Mouse (Mus musculus): ENCODE results near the gene Rreb1. TPM values are rescaled to one million over a fixed set of nuclear protein-coding genes. Genes with fewer than 3 reads are reported as not detected.

Gene Rreb1
- polyA plus RNA-seq, 1 experiment, result 6.0 TPM

DNA sequence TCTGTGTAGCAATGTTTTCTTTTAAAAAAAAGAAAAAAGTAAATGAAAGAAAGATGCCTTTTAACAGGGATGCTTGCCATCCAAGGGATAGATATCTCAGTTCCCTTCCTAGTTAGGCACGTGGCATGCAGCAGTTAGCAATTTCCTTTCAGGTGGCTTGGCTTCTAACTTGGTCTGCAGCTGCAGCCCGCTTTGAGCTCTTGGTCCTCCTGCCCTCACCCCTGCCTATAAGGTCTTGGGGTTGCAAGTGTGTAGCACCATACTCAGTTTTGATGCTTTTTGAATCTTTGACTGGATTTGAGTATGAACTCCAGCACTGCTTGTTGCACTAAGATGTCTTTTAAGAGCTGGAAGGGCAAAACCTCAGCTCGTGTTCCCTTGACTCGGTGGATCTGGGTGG lies 144.9 kb downstream of the Rreb1 start:
- Histone ChIP-seq H3K79me2 (ENCODE audit: control insufficient read depth, insufficient read depth) (no peaks in the 10 kb centered on the region), H3K36me3 (ENCODE audit: control insufficient read depth, insufficient read depth) (peaks cover 41% of the 10 kb centered on the region), H3K4me3 (ENCODE audit: insufficient read depth, poor library complexity, severe bottlenecking) (no peak overlapping the region), H3ac (ENCODE audit: control insufficient read depth, insufficient read length, low read depth) (no peak overlapping the region), H3K27me3 (ENCODE audit: control insufficient read depth, insufficient read depth, insufficient read length) (no peaks in the 10 kb centered on the region), H3K79me3 (ENCODE audit: low read depth) (no peaks in the 10 kb centered on the region)
- TF ChIP-seq FOSL1 (IDR thresholded peaks at IDR 0.05; ENCODE audit: insufficient read depth, low read length, poor library complexity, severe bottlenecking) (no peak), CTCF (IDR thresholded peaks at IDR 0.05; ENCODE audit: control insufficient read depth, insufficient read depth, insufficient read length) (no peak), MYOD1 (IDR thresholded peaks at IDR 0.05; ENCODE audit: control insufficient read depth, insufficient read length, low read depth) (no peak), CEBPB (IDR thresholded peaks at IDR 0.05; ENCODE audit: low read depth) (no peak), USF1 (IDR thresholded peaks at IDR 0.05; ENCODE audit: low read depth) (no peak), MYOG (IDR thresholded peaks at IDR 0.05; ENCODE audit: control insufficient read depth, extremely low read depth, insufficient read length) (no peak), MAX (IDR thresholded peaks at IDR 0.05) (no peak)

DNA sequence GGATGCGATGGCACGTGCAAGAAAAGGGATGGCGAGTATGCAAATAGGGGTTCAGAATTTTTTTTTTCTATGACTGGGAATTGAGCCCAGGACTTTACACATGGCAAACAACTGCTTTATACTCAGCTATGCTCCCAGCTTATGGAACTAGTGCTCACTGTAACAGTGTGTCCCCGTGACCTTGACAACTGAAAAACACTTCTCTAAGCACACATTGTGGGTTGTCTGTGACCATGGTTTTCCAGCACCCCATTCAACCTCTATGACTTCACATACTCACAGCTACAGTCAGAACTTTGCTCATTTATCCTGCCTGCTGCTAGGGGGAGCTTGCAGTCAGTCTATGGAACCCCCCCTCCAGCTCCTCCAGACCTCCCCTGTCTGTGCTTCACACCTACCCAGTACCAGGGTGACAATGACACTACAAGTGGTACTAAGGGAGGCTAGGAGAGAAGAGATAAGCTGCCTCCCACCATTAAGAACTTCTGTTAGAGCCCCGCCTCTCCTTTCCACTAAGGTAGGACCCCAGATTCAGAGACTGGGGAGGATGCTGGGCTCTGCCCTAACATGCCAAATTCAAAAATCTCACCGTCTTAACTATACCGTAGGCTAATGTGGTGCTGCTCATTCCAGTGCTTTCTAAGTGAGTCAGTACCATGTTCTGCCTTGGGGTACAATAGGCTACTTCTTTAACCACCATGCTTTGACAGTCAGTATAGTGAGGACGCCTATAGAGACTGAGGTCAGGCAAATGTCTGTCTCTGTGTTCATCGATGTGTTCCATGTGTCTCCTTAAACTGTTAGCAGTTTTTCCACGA lies 145.7 kb downstream of the Rreb1 start:
- no peak overlapping the region for H3K4me3 ChIP-seq (ENCODE audit: insufficient read depth, poor library complexity, severe bottlenecking)
- no peaks in the 10 kb centered on the region for H3K79me2 ChIP-seq (ENCODE audit: control insufficient read depth, insufficient read depth)
- TF ChIP-seq FOSL1 (IDR thresholded peaks at IDR 0.05; ENCODE audit: insufficient read depth, low read length, poor library complexity, severe bottlenecking), result no peak
- no peak for TF ChIP-seq USF1 (IDR thresholded peaks at IDR 0.05; ENCODE audit: low read depth)
- no peak for TF ChIP-seq MAX (IDR thresholded peaks at IDR 0.05)
- no peak overlapping the region for H3ac ChIP-seq (ENCODE audit: control insufficient read depth, insufficient read length, low read depth)
- peaks cover 43% of the 10 kb centered on the region for H3K36me3 ChIP-seq (ENCODE audit: control insufficient read depth, insufficient read depth)
- H3K79me3 ChIP-seq (ENCODE audit: low read depth), result no peaks in the 10 kb centered on the region
- no peaks in the 10 kb centered on the region for H3K27me3 ChIP-seq (ENCODE audit: control insufficient read depth, insufficient read depth, insufficient read length)

GRCm38 (mm10) chr13:37924461-37924948 lies 146.3 kb downstream of the Rreb1 start:
- TF ChIP-seq MAX (IDR thresholded peaks at IDR 0.05) (no peak), CEBPB (IDR thresholded peaks at IDR 0.05; ENCODE audit: low read depth) (no peak), MYOD1 (IDR thresholded peaks at IDR 0.05; ENCODE audit: control insufficient read depth, insufficient read length, low read depth) (no peak)
- Histone ChIP-seq H3K4me3 (ENCODE audit: insufficient read depth, poor library complexity, severe bottlenecking) (no peak overlapping the region), H3ac (ENCODE audit: control insufficient read depth, insufficient read length, low read depth) (no peak overlapping the region), H3K36me3 (ENCODE audit: control insufficient read depth, insufficient read depth) (peaks cover 46% of the 10 kb centered on the region), H3K27me3 (ENCODE audit: control insufficient read depth, insufficient read depth, insufficient read length) (no peaks in the 10 kb centered on the region), H3K79me3 (ENCODE audit: low read depth) (no peaks in the 10 kb centered on the region), H3K79me2 (ENCODE audit: control insufficient read depth, insufficient read depth) (no peaks in the 10 kb centered on the region)

DNA sequence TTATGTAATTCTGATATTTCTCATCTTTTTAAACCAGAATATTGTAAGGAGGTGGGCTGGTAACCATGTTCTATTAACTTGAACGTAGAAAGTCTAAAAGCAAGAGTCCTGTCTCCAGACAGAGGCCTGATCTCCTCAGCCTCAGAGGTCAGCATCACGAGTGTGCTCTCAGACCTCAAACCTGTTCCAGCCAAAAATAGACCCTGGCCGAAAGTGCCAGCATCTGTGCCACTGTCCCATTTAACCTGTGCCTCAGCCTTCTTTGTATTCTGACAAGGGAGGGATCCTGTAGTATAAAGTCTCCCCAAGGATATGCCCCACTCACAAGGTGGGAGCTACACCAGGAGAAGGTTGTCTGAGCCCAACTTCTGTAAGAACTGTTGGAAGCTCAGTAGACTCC lies 148.2 kb downstream of the Rreb1 start:
- peaks cover 55% of the 10 kb centered on the region for H3K36me3 ChIP-seq (ENCODE audit: control insufficient read depth, insufficient read depth)

GRCm38 (mm10) chr13:37929532-37929931 lies 151.3 kb downstream of the Rreb1 start:
- Histone ChIP-seq H3K36me3 (ENCODE audit: control insufficient read depth, insufficient read depth) (peaks cover 62% of the 10 kb centered on the region), H3K4me3 (ENCODE audit: insufficient read depth, poor library complexity, severe bottlenecking) (no peak overlapping the region), H3K79me3 (ENCODE audit: low read depth) (no peaks in the 10 kb centered on the region), H3K27me3 (ENCODE audit: control insufficient read depth, insufficient read depth, insufficient read length) (no peaks in the 10 kb centered on the region), H3K79me2 (ENCODE audit: control insufficient read depth, insufficient read depth) (no peaks in the 10 kb centered on the region), H3ac (ENCODE audit: control insufficient read depth, insufficient read length, low read depth) (no peak overlapping the region)
- TF ChIP-seq USF1 (IDR thresholded peaks at IDR 0.05; ENCODE audit: low read depth) (no peak), CEBPB (IDR thresholded peaks at IDR 0.05; ENCODE audit: low read depth) (no peak), MYOD1 (IDR thresholded peaks at IDR 0.05; ENCODE audit: control insufficient read depth, insufficient read length, low read depth) (no peak), MAX (IDR thresholded peaks at IDR 0.05) (no peak), CTCF (IDR thresholded peaks at IDR 0.05; ENCODE audit: control insufficient read depth, insufficient read depth, insufficient read length) (no peak), FOSL1 (IDR thresholded peaks at IDR 0.05; ENCODE audit: insufficient read depth, low read length, poor library complexity, severe bottlenecking) (no peak), MYOG (IDR thresholded peaks at IDR 0.05; ENCODE audit: control insufficient read depth, extremely low read depth, insufficient read length) (no peak)

More for the DNA sequence above, 148.2 kb downstream of the Rreb1 start:
- H3ac ChIP-seq (ENCODE audit: control insufficient read depth, insufficient read length, low read depth), result no peak overlapping the region
- no peaks in the 10 kb centered on the region for H3K79me3 ChIP-seq (ENCODE audit: low read depth)
- no peaks in the 10 kb centered on the region for H3K79me2 ChIP-seq (ENCODE audit: control insufficient read depth, insufficient read depth)
- no peak for TF ChIP-seq MAX (IDR thresholded peaks at IDR 0.05)
- no peak for TF ChIP-seq MYOD1 (IDR thresholded peaks at IDR 0.05; ENCODE audit: control insufficient read depth, insufficient read length, low read depth)
- TF ChIP-seq CTCF (IDR thresholded peaks at IDR 0.05; ENCODE audit: control insufficient read depth, insufficient read depth, insufficient read length), result no peak
- no peak for TF ChIP-seq FOSL1 (IDR thresholded peaks at IDR 0.05; ENCODE audit: insufficient read depth, low read length, poor library complexity, severe bottlenecking)
- TF ChIP-seq USF1 (IDR thresholded peaks at IDR 0.05; ENCODE audit: low read depth), result no peak
- no peak for TF ChIP-seq MYOG (IDR thresholded peaks at IDR 0.05; ENCODE audit: control insufficient read depth, extremely low read depth, insufficient read length)
- TF ChIP-seq CEBPB (IDR thresholded peaks at IDR 0.05; ENCODE audit: low read depth), result no peak
- no peak overlapping the region for H3K4me3 ChIP-seq (ENCODE audit: insufficient read depth, poor library complexity, severe bottlenecking)
- H3K27me3 ChIP-seq (ENCODE audit: control insufficient read depth, insufficient read depth, insufficient read length), result no peaks in the 10 kb centered on the region

DNA sequence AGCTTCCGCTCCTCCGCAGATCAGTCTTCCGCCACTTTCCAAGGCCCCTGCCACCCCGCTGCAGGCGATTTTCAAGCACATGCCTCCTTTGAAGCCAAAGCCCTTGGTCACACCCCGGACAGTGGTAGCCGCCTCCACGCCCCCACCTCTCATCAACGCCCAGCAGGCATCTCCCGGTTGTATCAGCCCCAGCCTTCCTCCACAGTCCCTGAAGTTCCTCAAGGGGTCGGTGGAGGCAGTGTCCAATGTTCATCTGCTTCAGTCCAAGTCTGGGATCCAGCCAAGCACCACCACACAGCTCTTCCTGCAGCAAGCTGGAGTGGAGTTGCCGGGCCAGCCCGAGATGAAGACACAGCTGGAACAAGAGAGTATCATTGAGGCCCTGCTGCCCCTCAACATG lies 151.9 kb downstream of the Rreb1 start:
- H3K27me3 ChIP-seq (ENCODE audit: control insufficient read depth, insufficient read depth, insufficient read length), result no peaks in the 10 kb centered on the region
- no peak overlapping the region for H3ac ChIP-seq (ENCODE audit: control insufficient read depth, insufficient read length, low read depth)
- no peak overlapping the region for H3K4me3 ChIP-seq (ENCODE audit: insufficient read depth, poor library complexity, severe bottlenecking)
- TF ChIP-seq MYOG (IDR thresholded peaks at IDR 0.05; ENCODE audit: control insufficient read depth, extremely low read depth, insufficient read length), result no peak
- no peak for TF ChIP-seq USF1 (IDR thresholded peaks at IDR 0.05; ENCODE audit: low read depth)
- no peak for TF ChIP-seq MYOD1 (IDR thresholded peaks at IDR 0.05; ENCODE audit: control insufficient read depth, insufficient read length, low read depth)
- TF ChIP-seq CTCF (IDR thresholded peaks at IDR 0.05; ENCODE audit: control insufficient read depth, insufficient read depth, insufficient read length), result no peak
- no peak for TF ChIP-seq FOSL1 (IDR thresholded peaks at IDR 0.05; ENCODE audit: insufficient read depth, low read length, poor library complexity, severe bottlenecking)
- TF ChIP-seq MAX (IDR thresholded peaks at IDR 0.05), result no peak
- no peak for TF ChIP-seq CEBPB (IDR thresholded peaks at IDR 0.05; ENCODE audit: low read depth)
- H3K36me3 ChIP-seq (ENCODE audit: control insufficient read depth, insufficient read depth), result peaks cover 65% of the 10 kb centered on the region
- H3K79me3 ChIP-seq (ENCODE audit: low read depth), result no peaks in the 10 kb centered on the region
- no peaks in the 10 kb centered on the region for H3K79me2 ChIP-seq (ENCODE audit: control insufficient read depth, insufficient read depth)

Data from C2C12 (cell line).